12 mouse cellular contexts compared by ENCODE assay signal in genomic region chr1:118643138-118643979, GRCm38 (mm10). TPM values are rescaled to one million over a fixed set of nuclear protein-coding genes. Genes with fewer than 3 reads are reported as not detected.
DNase-seq lines count a peak whose midpoint lies in the region; ATAC-seq and TF ChIP-seq lines count a peak whose summit lies in the region.
"Had no signal": no experiment of that assay in that cellular context is flagged by ENCODE, and none has a peak within 500 bp of the region (broad histone marks: within the 10 kb centered on the region; RNA-seq: fewer than 3 reads in every experiment).

No protein-coding gene starts in this region.

- no peak overlapping the region for H3K9ac ChIP-seq in stomach, postnatal 0 days (ENCODE audit: low read length)
- H3K9ac ChIP-seq: heart, embryonic 15.5 days; limb, embryonic 15.5 days; stomach, embryonic 15.5 days had no signal

- no peak overlapping the region for H3K27ac ChIP-seq in stomach, postnatal 0 days (replicated peaks)
- H3K27ac ChIP-seq: heart, embryonic 15.5 days; limb, embryonic 15.5 days; stomach, embryonic 15.5 days had no signal

- 19% methylated on average over 9 of the region's 9 CpGs for WGBS in large intestine, adult 2 months
- WGBS in stomach, postnatal 0 days, result 43% methylated on average over 9 of the region's 9 CpGs

- 0 out of 2 replicates have a peak, but pooled peaks have one; percentile 52 for ATAC-seq in cerebellum, adult (ENCODE audit: insufficient number of reproducible peaks, low FRiP score, low TSS enrichment)
- ATAC-seq in stomach, postnatal 0 days (ENCODE audit: low FRiP score, low TSS enrichment), result peak; percentile 21; the same call in 1 of the 2 replicates

- H3K9me3 ChIP-seq in stomach, postnatal 0 days (ENCODE audit: control insufficient read depth, low read length), result no peaks in the 10 kb centered on the region
- H3K9me3 ChIP-seq: heart, embryonic 15.5 days; limb, embryonic 15.5 days; stomach, embryonic 15.5 days had no signal

- H3K4me3 ChIP-seq in stomach, postnatal 0 days (ENCODE audit: low read depth, low read length), result no peak overlapping the region
- H3K4me3 ChIP-seq: heart, embryonic 15.5 days; limb, embryonic 15.5 days; stomach, embryonic 15.5 days had no signal

- H3K27me3 ChIP-seq in stomach, postnatal 0 days (ENCODE audit: control insufficient read depth, insufficient read depth, low read length), result no peaks in the 10 kb centered on the region
- H3K27me3 ChIP-seq: heart, embryonic 15.5 days; limb, embryonic 15.5 days; stomach, embryonic 15.5 days had no signal

- H3K4me2 ChIP-seq in stomach, postnatal 0 days (replicated peaks; ENCODE audit: low read depth), result no peak overlapping the region
- H3K4me2 ChIP-seq: heart, embryonic 15.5 days; limb, embryonic 15.5 days; stomach, embryonic 15.5 days had no signal

- no peaks in the 10 kb centered on the region for H3K4me1 ChIP-seq in stomach, postnatal 0 days (replicated peaks; ENCODE audit: control insufficient read depth, insufficient read depth)
- H3K4me1 ChIP-seq: limb, embryonic 15.5 days; stomach, embryonic 15.5 days had no signal

- no peak for TF ChIP-seq CTCF in stomach, postnatal 0 days (IDR thresholded peaks at IDR 0.05; ENCODE audit: low read depth)

- DNase-seq in cerebellum, postnatal 36 days, result no peak
- DNase-seq in ovary, adult 18-20 months (ENCODE audit: low spot score), result peak; percentile 30
- DNase-seq in ovary, postnatal 10 days (ENCODE audit: low spot score), result no peak
- peak; percentile 93 for DNase-seq in large intestine, adult 2 months (ENCODE audit: low read depth, low spot score)
- DNase-seq in stomach, postnatal 0 days (ENCODE audit: low spot score), result no peak
- DNase-seq in left cerebral cortex, adult 9 months (ENCODE audit: low spot score in 2 of 2), result no peak
- no peak for DNase-seq in right cerebral cortex, postnatal 25 days
- DNase-seq: cerebellum, postnatal 14 days had no signal

- no peaks in the 10 kb centered on the region for H3K36me3 ChIP-seq in stomach, postnatal 0 days (ENCODE audit: control insufficient read depth, insufficient read depth, low read length)
- H3K36me3 ChIP-seq: heart, embryonic 15.5 days; limb, embryonic 15.5 days; stomach, embryonic 15.5 days had no signal

- no peak for TF ChIP-seq EP300 in stomach, postnatal 0 days (optimal IDR thresholded peaks at IDR 0.05)

RNA-seq across cellular contexts. Expression of gene Tfcp2l1, which starts 15.6 kb away (rescaled TPM):
- polyA plus RNA-seq in large intestine, adult 2 months (2012; rRNA removed), result 3.1 and 3.7 TPM in 2 replicates
- 5.3 and 6.3 TPM in 2 replicates for polyA plus RNA-seq in stomach, postnatal 0 days (2015; fragmentation: Nextera tagmentation; extraction: Ambion mirVana)

Comparison
In these comparisons a context has a peak if more than half of its experiments do, and no peak if none do; other contexts are left out.
1. DNase-seq: peak in ovary, adult 18-20 months (single experiment) and large intestine, adult 2 months (single experiment); none in cerebellum, postnatal 36 days (0 of 2), ovary, postnatal 10 days (single experiment), stomach, postnatal 0 days (single experiment), left cerebral cortex, adult 9 months (0 of 2) and right cerebral cortex, postnatal 25 days (single experiment).